Mouse (Mus musculus): Measurements from ENCODE around the gene Stk32c. TPM values are rescaled to one million over a fixed set of nuclear protein-coding genes. Genes with fewer than 3 reads are reported as not detected.

The Stk32c gene
- polyA plus RNA-seq, 1 experiment from 2014 or later = not detected

Other genes with a start within 250 kb of the Stk32c start
- 0.11 and 0.18 TPM in 2 replicates for gene Dpysl4, start 127.3 kb downstream of the Stk32c start, polyA plus RNA-seq (2015; fragmentation: Nextera tagmentation; extraction: Ambion mirVana)
- 0.35 and 0.68 TPM in 2 replicates for gene Lrrc27, start 319 bp downstream of the Stk32c start, polyA plus RNA-seq (2015; fragmentation: Nextera tagmentation; extraction: Ambion mirVana)
- 1.1 and 1.3 TPM in 2 replicates for gene Pwwp2b, start 35.2 kb upstream of the Stk32c start, polyA plus RNA-seq (2015; fragmentation: Nextera tagmentation; extraction: Ambion mirVana)
- gene Inpp5a, start 175.8 kb upstream of the Stk32c start, polyA plus RNA-seq (2015; fragmentation: Nextera tagmentation; extraction: Ambion mirVana) = 3.2 and 3.5 TPM in 2 replicates